Mouse (Mus musculus) gastrocnemius, postnatal 14 days (tissue): ENCODE data around the gene Olfr965. TPM values are rescaled to one million over a fixed set of nuclear protein-coding genes. Genes with fewer than 3 reads are reported as not detected.
"Not testable (repeated sequence)": the region's sequence is repeated elsewhere in the genome, so short reads cannot be mapped to it uniquely, and the experiment has no call there.

Experiments used
- DNase-seq: peaks from one replicate; pipeline ENCODE4 v3.0.0; 2021; ENCODE audit warnings: mixed read lengths
- intact Hi-C: fragments of 180-260 bp; cut with DNase I; formaldehyde crosslinking; loops from one replicate; pipeline ENCODE4 v1.15.1; 2025; ENCODE audit warnings: low total_unique reads
- long read RNA-seq, 2 experiments: library from polyadenylated mRNA; stranded (forward); transcript quantifications; one replicate each; pipeline ENCODE4 v2.0.0; 2021
- total RNA-seq, 2 experiments: library from RNA; stranded (reverse); gene quantifications; 2 replicates each; pipeline ENCODE4 v1.2.3; 2021

Olfr965 gene
- not detected for total RNA-seq
- long read RNA-seq, experiment 1, result 0 reads
- long read RNA-seq, experiment 2, result 0 reads

DNA sequence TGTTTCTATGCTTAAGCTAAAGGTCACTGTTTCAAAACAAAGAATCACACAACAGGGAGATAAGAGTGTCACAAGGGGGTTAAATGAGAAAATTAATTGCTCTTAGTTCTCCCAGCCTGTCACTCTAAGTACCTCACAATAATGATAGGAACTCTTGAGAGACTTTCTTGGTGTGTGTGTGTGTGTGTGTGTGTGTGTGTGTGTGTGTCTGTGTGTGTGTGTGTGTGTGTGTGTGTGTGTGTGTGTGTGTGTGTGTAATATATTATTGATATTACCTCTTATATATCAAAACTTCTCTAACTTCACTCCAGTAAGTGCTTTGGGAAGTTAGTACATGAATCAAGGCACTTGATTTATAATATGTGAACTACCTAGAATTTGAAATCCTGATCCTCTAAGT, at the start of gene Olfr965:
Olfr965 (plus strand) TSS at position 301 of the 400 bp plus-strand sequence.
- intact Hi-C loops, result no loop called here
- DNase-seq, result no peak

DNA sequence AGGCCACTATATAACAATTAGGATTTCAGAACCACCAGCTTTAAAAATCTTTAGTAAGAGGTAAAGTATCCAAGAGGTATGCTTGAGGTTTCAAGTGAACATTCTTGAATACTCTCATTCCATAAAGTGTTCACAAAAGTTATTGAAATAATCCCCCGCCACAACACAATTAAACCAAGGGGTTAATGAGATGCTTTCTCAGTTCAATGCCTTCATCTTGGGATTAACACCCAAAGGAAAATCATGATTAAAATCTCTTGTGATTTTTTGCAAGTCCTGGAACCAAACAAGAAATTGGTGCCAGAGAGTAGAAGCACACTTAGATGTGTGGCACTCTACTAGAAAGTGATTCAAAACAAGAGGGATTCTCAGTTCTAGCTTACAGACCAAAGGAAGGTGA, 44.2 kb upstream of the Olfr965 start, which contains the start of gene Olfr963:
Olfr963 (plus strand) TSS at position 301 of the 400 bp plus-strand sequence.
- intact Hi-C loops, result no loop called here
- DNase-seq, result no peak

DNA sequence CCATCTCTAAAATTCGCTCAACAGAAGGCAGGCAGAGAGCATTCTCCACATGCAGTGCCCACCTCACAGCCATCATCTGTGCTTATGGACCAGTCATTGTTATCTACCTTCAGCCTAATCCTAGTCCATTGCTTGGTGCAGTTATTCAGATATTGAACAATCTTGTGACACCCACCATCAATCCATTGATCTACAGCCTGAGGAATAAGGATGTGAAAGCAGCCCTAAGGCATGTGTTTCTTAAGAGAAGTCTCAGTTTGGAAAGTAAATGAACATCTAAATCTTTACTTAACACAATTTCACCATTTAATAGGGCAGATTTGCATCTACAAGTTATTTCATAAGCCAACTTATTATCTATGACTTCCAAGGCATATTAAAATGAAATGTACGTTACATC, 41.4 kb upstream of the Olfr965 start:
- no peak for DNase-seq
- intact Hi-C loops, result no loop called here

DNA sequence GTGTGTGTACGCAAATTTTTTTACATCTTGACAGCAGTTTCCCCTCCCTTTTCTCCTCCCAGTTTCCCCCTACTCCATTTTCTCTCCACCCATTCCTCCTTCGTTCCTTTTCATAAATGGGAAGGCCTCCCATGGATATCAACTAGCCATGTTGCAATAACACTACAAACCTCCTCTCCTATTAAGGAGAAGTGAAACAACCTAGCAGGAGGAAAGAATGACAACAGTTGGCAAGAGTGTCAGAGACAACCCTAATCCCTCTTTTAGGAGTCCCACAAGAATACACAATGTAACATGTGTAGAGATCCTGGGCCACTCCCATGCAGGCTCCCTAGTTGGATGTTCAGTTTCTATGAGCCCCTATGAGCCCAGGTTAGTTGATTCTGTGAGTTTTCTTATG, 36.3 kb upstream of the Olfr965 start:
- intact Hi-C loops, result no loop called here
- no peak for DNase-seq

DNA sequence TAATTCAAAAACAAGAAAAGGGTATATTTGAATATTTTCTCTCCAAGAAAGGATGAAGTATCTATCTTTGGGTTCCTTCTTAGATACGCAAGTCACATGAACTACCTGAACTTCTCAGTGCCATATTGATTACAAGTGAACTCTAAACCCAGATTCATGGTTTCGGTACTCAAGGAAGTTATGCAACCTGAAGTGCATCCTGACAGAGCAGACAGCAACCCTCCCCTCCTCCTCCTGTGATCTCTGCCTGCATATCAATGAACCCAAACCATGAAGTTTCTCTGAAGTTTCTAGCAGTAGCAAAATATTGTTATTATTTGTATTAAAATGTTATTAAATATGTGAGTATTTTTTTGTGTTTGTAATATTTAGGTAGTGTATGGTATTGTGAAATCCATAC, 32.6 kb upstream of the Olfr965 start:
- no peak for DNase-seq
- intact Hi-C loops, result no loop called here

DNA sequence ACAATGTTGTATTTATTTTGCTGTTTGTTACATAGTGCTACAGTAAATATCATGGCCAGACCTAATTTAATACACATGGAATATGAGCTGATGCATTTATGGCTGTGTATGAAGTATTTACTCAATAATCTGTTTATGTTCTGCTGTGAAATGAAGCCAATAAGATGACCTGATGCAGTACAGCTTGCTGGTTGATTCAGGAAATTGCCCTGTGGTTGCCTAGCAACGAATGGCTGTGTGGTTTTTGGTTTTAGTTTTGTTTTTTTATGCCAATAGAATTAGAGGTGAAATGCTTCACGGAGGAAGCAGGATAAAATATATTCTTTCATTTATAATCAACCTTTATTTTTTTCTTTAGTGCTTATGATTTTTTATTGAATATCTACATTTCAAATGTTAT, 31.9 kb upstream of the Olfr965 start:
- DNase-seq, result no peak
- intact Hi-C loops, result no loop called here

DNA sequence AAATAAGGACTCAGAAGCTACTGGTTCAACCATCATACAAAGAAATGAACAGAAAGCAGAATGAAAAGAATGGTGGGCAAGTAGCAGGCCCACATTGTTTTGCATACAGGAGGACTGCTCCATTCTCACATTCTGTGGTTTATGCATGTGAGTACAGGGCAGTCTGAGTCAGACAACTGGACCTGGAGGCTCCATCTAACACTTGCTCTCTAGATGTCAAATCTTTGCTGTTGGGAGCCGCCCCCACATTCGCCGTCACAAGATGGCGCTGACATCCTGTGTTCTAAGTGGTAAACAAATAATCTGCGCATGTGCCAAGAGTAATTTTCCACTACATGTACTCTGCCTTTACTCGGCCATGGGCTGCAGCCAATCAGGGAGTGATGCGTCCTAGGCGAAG, 10.0 kb upstream of the Olfr965 start:
- intact Hi-C loops, DNase-seq: not testable (repeated sequence)

DNA sequence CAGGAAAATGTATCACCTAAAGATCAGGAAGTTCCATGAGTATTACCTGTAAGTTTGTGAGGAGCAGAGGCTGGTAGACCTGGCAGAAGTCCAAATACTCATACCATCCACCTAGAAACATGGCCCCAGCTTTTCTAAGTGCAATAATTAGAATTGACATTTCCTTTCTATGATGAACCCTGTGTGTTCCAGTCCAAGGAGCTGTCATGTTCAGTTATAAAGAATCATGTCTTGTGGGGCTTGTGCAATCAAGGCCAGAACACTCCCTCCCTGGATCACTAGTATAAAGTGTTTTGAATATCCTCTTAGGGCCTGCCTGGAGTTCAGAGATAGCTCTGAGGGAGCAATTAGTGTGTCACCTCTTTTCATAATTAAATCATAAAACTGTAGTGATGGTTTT, 4.1 kb upstream of the Olfr965 start, which contains the start of gene Olfr149:
Olfr149 (minus strand) TSS at position 101 of the 400 bp plus-strand sequence.
- no peak for DNase-seq
- intact Hi-C loops, result no loop called here

DNA sequence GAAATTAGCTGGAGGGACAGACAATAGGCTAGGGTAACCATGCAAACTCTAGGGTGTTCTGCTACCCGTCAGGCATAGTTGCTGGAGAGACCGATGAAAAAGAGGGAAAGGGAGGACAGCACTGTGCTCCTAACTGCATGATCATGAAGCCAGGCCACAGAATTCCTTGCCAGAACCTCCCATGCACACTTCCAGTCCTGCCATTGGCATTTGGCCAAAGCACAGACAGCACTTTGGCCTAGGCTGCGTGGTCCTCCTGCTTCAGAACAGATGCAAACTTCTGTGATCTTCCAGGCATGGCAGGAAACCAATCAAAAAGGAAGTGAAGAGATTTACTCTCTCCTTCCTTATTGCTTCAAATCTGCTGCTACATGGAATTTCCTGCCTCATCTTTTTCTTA, 2.2 kb upstream of the Olfr965 start:
- intact Hi-C loops, result no loop called here
- DNase-seq, result peak; percentile 27

DNA sequence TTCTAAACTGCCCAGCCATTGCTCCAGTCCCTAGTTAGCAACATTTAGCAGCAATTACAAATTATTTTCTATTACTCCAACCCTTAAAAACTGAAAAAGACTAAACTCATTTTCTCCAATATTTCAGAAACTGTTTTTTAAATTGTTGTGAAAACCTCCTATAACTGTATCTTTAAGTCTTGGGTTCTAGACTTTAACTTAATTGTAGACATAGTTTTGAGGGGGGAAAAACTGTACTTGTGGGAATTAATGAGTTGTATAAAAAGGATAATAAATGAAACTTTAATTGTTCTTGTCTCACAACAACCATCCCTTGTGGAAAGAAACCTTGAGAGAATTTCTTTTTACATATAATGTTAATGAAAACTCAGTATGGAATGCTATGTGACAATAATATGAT, 19.5 kb downstream of the Olfr965 start, which contains the start of gene Olfr150:
Olfr150 (plus strand) TSS at position 301 of the 400 bp plus-strand sequence.
- no peak for DNase-seq
- intact Hi-C loops, result no loop called here

DNA sequence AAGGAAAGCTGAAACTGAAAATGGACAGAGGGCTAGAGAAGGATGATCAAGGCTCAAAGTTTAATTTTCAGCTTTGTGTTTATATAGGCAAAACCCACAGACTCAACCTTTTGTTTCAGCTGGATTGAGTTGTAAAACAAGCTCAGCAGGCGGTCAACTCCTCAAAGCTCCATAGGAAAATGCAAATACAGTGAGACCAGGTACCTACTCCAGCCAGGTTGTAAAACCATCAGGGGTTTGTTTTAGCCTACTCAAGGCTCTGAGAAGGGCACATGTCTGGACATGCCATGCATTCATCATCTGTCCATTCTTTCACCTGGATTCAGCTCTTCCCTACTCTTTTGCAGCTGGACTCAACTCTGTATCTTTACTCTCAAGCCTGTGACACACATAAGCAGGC, 29.6 kb downstream of the Olfr965 start:
- intact Hi-C loops, result no loop called here
- DNase-seq, result no peak

DNA sequence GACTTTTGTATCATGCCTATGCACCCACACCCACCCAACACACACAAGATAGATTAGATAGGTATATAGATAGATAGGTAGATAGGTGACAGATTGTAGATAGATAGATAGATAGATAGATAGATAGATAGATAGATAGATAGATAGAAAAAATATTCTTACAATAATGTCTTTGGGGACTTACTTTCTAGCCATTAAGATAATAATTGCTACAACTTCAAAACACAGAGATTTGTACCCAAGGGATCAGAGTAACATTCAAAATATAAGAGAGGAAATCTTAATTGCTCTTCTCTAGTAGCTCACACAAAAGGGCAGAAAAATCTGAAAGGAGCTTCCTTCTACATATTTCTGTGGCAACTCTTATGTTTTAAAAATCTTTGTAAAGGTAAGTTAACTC, 34.8 kb downstream of the Olfr965 start, which contains the start of gene Olfr967:
Olfr967 (plus strand) TSS at position 301 of the 400 bp plus-strand sequence.
- no peak for DNase-seq
- intact Hi-C loops, result no loop called here

DNA sequence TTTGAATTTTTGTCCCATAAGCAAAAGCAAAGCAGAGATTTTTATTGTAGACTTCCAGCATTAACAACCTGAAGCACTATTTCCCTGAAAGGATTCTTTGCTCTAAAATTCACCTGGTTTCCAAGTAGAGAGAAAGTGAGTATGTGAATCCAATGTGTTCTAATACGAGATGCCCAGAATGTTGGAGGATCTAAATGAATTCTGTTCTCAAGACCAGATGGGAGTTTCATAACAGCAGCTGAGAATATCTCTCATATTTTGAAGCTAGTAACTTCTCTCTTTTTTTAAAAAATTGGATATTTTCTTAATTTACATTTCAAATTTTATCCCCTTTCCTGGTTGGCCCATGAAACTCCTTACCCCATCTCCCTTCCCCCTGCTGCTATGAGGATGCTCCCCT, 35.3 kb downstream of the Olfr965 start:
- DNase-seq, result no peak
- intact Hi-C loops, result no loop called here

Other genes with a start within 250 kb of the Olfr965 start
- gene Olfr955, start 239.4 kb upstream of the Olfr965 start, total RNA-seq, result not detected
- not detected for gene Olfr44, start 217.4 kb upstream of the Olfr965 start, total RNA-seq
- gene Olfr957, start 195.5 kb upstream of the Olfr965 start, total RNA-seq, result not detected
- gene Olfr958, start 157.3 kb upstream of the Olfr965 start, total RNA-seq, result not detected
- gene Olfr959, start 135.8 kb upstream of the Olfr965 start, total RNA-seq, result not detected
- 10 to 100 TPM; 51.9 to 71.0 TPM for gene AW551984, start 107.0 kb upstream of the Olfr965 start, total RNA-seq
- not detected for gene Olfr148, start 100.7 kb upstream of the Olfr965 start, total RNA-seq
- gene Olfr960, start 90.0 kb upstream of the Olfr965 start, total RNA-seq, result not detected
- gene Olfr961, start 66.3 kb upstream of the Olfr965 start, total RNA-seq, result not detected
- gene Olfr963, start 44.1 kb upstream of the Olfr965 start, total RNA-seq, result not detected
- gene Olfr149, start 4.2 kb upstream of the Olfr965 start, total RNA-seq, result not detected
- gene Olfr150, start 19.6 kb downstream of the Olfr965 start, total RNA-seq, result not detected
- gene Olfr967, start 34.9 kb downstream of the Olfr965 start, total RNA-seq, result not detected
- gene Olfr968, start 71.9 kb downstream of the Olfr965 start, total RNA-seq, result not detected
- not detected for gene Olfr969, start 79.6 kb downstream of the Olfr965 start, total RNA-seq
- not detected for gene Olfr970, start 97.5 kb downstream of the Olfr965 start, total RNA-seq
- gene Olfr971, start 125.5 kb downstream of the Olfr965 start, total RNA-seq, result not detected
- gene Olfr972, start 155.1 kb downstream of the Olfr965 start, total RNA-seq, result not detected
- not detected for gene Olfr229, start 196.0 kb downstream of the Olfr965 start, total RNA-seq
- not detected for gene Olfr974, start 226.1 kb downstream of the Olfr965 start, total RNA-seq
- not detected for gene Olfr975, start 240.7 kb downstream of the Olfr965 start, total RNA-seq
- gene Olfr976, start 249.8 kb downstream of the Olfr965 start, total RNA-seq, result not detected